Mouse (Mus musculus) adrenal gland (tissue): ENCODE results near the gene Ss18l1.

Experiments
- intact Hi-C: fragments of 180-260 bp; cut with DNase I; formaldehyde crosslinking; loops from one replicate; pipeline ENCODE4 v1.15.1; 2025
- long read RNA-seq, 2 experiments: library from polyadenylated mRNA; unstranded; transcript quantifications; one replicate each; pipeline ENCODE4 v2.0.0; 2020; ENCODE audit warnings: borderline replicate concordance in 1 of 2; ENCODE audit not compliant: insufficient replicate concordance in 1 of 2

Gene Ss18l1
- long read RNA-seq, experiment 1, full-length matches to known transcripts = 1 of 2 reads
- long read RNA-seq, experiment 1, partial matches to known transcripts = 1 of 2 reads
- long read RNA-seq, experiment 1, other reads (novel, unspliced or antisense) = 0 of 2 reads
- long read RNA-seq, experiment 2, full-length matches to known transcripts = 2 of 3 reads
- long read RNA-seq, experiment 2, partial matches to known transcripts = 1 of 3 reads
- long read RNA-seq, experiment 2, other reads (novel, unspliced or antisense) = 0 of 3 reads

- intact Hi-C loops = loop anchor here (5.0 kb wide), 1 partner anchor 65 kb away; the partner anchor contains the start of gene Taf4
These were observed at the start of gene Ss18l1, which contains the start of gene Psma7 for GRCm38 (mm10) chr2:180042256-180042857. TSS of gene Ss18l1 (plus strand) at chr2:180042509. TSS of gene Psma7 (minus strand) at chr2:180042433.

DNA sequence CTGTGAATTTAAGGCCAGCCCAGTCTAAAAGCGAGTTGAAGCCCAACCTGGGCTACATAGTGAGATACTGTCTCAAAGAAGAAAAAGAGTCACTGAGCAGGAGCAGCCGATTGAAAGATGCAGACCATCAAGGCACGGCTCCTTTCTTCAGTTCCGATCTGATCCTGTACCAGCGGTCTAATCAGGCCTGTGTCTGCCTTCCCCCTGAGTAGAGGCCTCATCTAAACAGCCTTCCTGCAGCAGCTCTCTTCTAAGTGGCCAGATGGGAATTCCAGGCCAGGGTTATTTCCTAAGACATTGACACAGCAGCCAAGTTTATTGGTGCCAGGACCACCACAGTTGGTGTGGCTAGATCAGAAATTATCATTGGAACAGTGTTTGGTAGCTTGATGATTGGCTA lies 49.2 kb upstream of the Ss18l1 start:
- intact Hi-C loops = no loop called here

DNA sequence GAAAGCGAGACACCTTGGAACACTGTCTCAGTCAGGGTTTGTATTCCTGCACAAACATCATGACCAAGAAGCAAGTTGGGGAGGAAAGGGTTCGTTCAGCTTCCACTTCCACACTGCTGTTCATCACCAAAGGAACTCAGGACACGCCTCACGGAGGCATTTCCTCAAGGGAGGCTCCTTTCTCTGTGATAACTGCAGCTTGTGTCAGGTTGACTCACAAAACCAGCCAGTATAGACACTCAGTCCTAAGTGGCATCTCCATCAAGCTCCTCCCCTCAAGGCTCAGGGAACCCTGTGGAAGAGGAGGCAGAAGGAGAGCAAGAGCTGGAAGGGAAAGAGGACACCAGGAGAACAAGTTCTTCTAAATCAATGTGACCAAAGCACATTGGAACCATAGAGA lies 43.9 kb upstream of the Ss18l1 start:
- intact Hi-C loops = no loop called here

DNA sequence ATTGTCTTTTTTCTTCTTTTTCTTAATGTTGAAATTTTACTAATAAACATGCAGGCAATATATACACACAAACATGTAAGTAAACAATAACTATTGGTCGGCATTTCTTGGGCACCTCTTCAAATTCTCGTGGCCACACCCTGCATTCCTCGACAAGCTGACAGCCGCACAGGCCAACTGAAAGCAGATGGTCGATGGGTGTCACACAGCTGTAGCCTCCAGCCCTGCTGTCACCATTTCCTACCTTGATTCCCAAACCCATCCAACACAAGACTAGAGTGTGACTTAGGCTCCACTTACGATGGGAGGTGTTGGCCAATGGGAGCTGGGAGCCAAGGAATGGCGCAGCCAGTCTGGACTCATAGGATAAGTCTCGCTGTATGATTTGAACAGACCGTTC lies 40.7 kb upstream of the Ss18l1 start:
- intact Hi-C loops = no loop called here

GRCm38 (mm10) chr2:180005656-180006351 lies 36.5 kb upstream of the Ss18l1 start:
- intact Hi-C loops = no loop called here

- intact Hi-C loops = no loop called here
These were observed 35.8 kb upstream of the Ss18l1 start for GRCm38 (mm10) chr2:180006352-180007017.

DNA sequence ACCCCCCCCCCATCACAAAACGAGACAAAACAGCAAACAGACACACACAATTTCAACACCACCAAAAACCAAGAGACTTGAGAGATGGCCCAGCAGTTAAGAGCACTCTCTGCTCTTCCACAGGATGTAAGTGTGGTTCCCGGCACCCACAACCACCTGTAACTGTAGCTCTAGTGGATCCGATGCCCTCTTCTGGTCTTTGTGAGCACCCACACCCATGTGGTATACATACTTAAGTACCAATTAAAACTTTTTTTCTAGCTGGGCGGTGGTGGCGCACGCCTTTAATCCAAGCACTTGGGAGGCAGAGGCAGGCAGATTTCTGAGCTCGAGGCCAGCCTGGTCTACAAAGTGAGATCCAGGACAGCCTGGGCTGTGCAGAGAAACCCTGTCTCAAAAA lies 31.6 kb upstream of the Ss18l1 start:
- intact Hi-C loops = no loop called here

DNA sequence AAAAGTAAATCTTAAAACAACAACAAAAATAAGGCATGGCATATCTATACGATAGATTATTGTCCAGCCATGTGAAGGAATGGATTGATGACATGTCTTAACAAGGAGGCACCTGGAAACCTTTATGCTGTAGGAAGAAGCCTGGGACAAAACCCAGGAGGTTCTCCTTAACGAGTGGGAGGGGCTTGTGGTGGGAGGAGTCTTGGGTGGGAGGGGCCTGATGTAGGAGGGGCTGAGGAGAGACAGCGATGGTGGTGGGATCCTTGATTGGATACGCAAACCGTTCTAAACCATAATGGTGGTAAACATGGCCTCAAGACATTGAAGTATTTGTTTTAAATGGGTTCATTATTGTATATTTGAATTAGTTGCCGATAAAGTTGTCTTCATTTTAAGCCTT lies 30.9 kb upstream of the Ss18l1 start:
- intact Hi-C loops = no loop called here

DNA sequence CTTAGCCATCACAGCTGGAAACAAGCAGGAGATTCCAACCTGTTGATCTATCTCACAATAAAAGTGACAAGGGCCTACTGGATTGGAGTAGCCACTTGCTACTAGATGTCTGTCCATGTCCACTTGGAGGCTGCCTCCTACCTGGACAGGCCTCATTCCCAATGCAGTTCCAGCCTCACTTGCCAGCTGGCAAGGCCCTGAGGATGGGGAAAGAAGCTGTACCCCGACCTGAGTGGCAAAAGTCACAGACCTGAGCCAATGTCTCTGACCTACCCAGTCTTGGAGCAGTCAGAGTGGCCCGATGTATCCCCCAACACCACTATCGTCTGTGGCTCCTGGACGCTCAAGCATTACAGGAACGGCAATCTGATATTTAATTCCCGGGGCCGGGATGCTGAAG lies 28.6 kb upstream of the Ss18l1 start:
- intact Hi-C loops = no loop called here

DNA sequence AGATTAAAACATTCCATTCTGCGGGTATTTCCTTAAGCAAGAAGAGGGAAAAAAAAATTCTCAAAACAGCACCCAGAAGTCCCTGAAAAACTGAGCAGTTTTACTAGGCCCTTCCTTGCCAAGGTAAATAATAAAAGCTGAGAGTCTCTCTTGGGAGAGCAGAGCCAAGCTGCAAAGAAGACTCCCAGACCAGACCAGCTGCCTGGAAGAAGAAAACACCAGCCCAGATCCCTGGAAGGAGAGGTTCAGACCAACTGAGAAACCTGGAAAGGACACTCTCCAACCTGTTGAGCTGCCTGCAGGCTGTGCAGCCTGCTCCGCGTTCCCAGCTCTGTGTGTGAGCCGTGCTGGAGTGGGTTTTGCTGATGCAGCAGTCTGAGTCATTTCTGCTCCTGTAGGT lies 24.7 kb upstream of the Ss18l1 start:
- intact Hi-C loops = no loop called here

GRCm38 (mm10) chr2:180018573-180018972 lies 23.7 kb upstream of the Ss18l1 start:
- intact Hi-C loops = no loop called here

DNA sequence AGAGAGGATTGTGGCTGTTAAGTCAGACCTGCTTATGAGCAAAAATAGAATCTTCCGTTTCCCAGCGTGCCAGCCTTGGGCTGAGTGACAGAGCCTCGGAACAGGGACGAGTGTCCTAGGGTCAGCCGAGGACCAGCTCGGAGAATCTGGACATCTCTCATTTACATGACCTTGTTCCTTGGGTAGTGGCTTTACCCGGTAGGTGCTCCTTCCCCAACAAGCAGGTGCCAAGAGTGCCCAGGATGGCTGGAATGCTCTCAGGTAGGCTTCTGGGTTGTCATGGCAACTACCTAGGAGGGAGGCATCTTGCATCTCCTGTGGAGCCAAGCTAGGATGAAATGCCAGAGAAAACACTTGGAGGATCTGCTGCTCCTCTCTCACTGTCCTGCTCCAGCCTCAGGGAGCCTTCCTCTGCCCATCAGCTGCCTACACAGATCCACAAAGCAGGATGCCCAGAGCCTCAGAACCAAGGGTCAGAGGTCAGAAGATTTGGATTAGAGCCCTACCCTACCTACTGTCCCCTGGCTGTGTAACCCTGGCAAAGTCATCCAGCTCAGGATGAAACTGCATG lies 22.1 kb upstream of the Ss18l1 start:
- intact Hi-C loops = no loop called here

GRCm38 (mm10) chr2:180020919-180021318 lies 21.4 kb upstream of the Ss18l1 start:
- intact Hi-C loops = no loop called here

DNA sequence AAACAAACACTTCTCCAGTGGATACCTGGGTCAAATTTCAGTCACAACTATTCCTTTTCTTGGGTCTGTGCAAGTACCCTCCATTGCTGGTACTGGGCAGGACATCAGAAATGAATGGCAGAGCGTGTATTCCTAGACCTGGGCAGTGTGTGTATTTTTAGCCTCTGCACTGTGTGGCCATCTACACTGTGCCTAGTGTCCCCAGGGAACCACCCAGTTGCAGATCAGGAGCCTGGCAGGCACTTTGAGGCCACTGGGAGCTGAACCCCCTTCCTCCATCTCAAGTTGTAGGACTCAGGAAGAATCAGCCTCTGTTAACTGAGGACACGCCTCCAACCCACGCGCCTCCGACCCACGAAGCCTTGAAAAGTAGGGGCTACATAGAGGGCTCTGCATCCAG lies 19.6 kb upstream of the Ss18l1 start:
- intact Hi-C loops = no loop called here

DNA sequence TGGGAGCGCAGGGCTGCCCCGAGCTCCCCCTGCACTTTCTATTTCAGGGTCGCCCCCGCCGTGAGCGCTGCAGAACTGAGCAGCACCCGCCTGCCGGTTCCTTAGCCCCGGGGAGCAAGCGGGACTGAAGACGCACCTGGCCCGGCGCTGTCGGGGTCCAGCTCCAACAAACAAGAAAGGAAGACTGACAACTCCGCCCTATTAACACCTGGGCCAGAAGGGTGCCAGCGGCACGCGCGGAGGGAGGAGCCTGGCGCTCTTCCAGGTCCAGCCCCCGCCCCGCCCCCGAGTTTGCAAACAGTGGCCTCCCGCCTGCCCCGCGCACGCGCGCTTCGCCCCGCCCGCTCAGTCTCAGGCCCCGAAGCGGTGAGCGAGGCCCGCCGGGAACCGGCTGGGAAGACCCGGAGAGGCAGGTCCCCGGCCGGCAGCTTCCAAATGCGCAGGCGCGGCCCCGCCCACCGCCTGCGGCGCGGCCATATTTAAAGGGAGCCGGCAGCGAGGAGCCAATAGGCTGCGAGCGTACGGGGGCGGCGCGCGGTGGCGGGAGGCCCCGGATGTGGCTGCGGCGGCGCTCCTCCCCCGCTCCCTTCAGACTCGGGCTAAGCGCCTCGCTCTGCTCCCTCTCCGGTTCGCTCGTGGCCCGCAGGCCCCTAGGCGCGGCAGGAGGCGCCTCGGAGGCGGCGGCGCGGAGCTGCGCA lies 17.8 kb upstream of the Ss18l1 start, which contains the start of gene Lsm14b:
TSS of gene Lsm14b (plus strand) at position 587 of the 698 bp plus-strand sequence.
- intact Hi-C loops = loop anchor here (2.0 kb wide), 1 partner anchor 48 kb away; the partner anchor contains the start of gene Taf4

DNA sequence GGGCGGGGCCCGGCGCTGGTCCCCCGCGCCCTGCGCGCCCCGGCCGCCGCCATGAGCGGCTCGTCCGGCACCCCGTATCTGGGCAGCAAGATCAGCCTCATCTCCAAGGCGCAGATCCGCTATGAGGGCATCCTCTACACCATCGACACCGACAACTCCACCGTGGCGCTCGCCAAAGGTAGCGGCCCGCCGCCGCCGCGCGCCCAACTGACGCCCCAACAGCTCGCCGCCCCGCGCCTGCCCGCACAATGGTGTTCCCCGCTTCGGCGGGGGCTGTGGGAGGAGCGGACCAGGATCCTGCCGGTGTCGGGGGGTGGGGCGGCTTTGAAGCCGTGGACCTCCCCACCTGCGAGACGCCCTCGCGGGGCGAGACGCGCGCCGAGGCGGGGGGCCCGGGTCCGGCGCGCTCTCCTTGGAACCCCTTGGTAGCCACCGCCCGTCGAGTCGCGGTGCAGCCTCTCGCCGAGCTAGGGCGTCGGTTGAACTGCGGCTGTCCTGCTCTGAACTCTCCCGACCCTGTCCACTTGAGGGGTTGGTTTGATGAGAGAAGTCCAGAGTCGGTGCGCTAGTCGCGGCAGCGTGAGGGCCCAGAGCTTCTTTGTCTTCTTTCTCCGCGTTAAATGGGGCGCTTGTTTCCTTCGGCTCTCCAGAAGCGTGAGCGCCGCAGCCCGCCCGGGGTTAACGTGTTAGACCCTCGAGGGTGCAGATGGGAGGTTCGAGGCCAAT lies 17.0 kb upstream of the Ss18l1 start:
- intact Hi-C loops = loop anchor here (2.0 kb wide), 1 partner anchor 48 kb away; the partner anchor contains the start of gene Taf4

GRCm38 (mm10) chr2:180025861-180026200 lies 16.5 kb upstream of the Ss18l1 start:
- intact Hi-C loops = loop anchor here (2.0 kb wide), 1 partner anchor 49 kb away; the partner anchor contains the start of gene Taf4

- intact Hi-C loops = no loop called here
These were observed 14.5 kb upstream of the Ss18l1 start for GRCm38 (mm10) chr2:180027768-180028167.

GRCm38 (mm10) chr2:180031270-180031669 lies 11.0 kb upstream of the Ss18l1 start:
- intact Hi-C loops = no loop called here

DNA sequence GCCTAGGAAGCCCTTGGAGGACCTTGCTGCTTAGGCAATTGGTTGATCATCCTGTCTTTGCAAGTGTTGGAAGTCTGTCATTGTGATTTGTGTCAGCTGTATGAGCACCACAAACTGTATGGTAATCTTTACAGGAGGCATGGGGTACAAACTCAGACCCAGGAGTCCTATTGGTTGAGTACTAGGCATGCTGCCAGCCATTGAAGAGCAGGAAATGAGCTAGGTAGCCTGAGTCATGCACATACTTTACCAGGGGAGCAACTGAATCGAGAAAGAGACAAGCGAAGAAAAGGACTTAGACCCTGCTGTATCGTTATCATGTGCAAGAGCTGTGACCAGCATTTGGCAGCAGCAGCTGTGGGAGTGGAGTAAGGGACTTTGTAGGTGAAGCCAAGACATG lies 9.4 kb upstream of the Ss18l1 start:
- intact Hi-C loops = no loop called here
